Mouse (Mus musculus) C2C12 (cell line): ENCODE data around the gene Tbc1d17.

Experiments
- CTCF ChIP-seq: IDR thresholded peaks from one replicate; pipeline ENCODE4 v1.5.1; 2011; ENCODE audit not compliant: control insufficient read depth, insufficient read depth, insufficient read length
- MAX ChIP-seq: IDR thresholded peaks from one replicate; pipeline ENCODE4 v1.6.1; 2011; ENCODE audit warnings: mild to moderate bottlenecking, control low read depth
- MYOD1 ChIP-seq: IDR thresholded peaks from one replicate; pipeline ENCODE4 v1.6.1; 2011; ENCODE audit warnings: low read depth; ENCODE audit not compliant: control insufficient read depth, insufficient read length
- MYOG ChIP-seq: IDR thresholded peaks from one replicate; pipeline ENCODE4 v1.6.1; 2011; ENCODE audit not compliant: control insufficient read depth, insufficient read length; ENCODE audit errors: extremely low read depth
- USF1 ChIP-seq: IDR thresholded peaks from one replicate; pipeline ENCODE4 v1.6.1; 2011; ENCODE audit warnings: low read depth, mild to moderate bottlenecking, control low read depth, moderate library complexity

- TF ChIP-seq CTCF (no peak), MYOD1 (no peak), MAX (no peak), USF1 (no peak), MYOG (no peak)
Observed at GRCm38 (mm10) chr7:44823409-44823808, 25.5 kb downstream of the Tbc1d17 start.
